Mouse (Mus musculus): Measurements from ENCODE around the gene Cyp26b1. TPM values are rescaled to one million over a fixed set of nuclear protein-coding genes. Genes with fewer than 3 reads are reported as not detected.
A peak's percentile ranks its signal among the peaks of the same experiment; 100 is the strongest.

Gene Cyp26b1
- polyA plus RNA-seq, 1 experiment from 2014 or later = 2.6 TPM

GRCm38 (mm10) chr6:84628831-84629230, 35.1 kb upstream of the Cyp26b1 start:
- no peak for DNase-seq (ENCODE audit: low spot score)
- ATAC-seq = no peak
- H3K9ac ChIP-seq (replicated peaks; ENCODE audit: low read depth) = no peak overlapping the region
- H3K27me3 ChIP-seq (replicated peaks; ENCODE audit: insufficient read depth, low read length) = no peaks in the 10 kb centered on the region
- H3K36me3 ChIP-seq (ENCODE audit: insufficient read depth, low read length) = no peaks in the 10 kb centered on the region
- H3K4me1 ChIP-seq (ENCODE audit: insufficient read depth, low read depth, low read length) = no peaks in the 10 kb centered on the region
- no peaks in the 10 kb centered on the region for H3K9me3 ChIP-seq (ENCODE audit: low read length)
- H3K27ac ChIP-seq (ENCODE audit: low read length) = no peak overlapping the region
- TF ChIP-seq EP300 (IDR thresholded peaks at IDR 0.05) (no peak), CTCF (IDR thresholded peaks at IDR 0.05) (no peak)
- 82% methylated on average over 5 of the region's 5 CpGs for WGBS
- H3K4me3 ChIP-seq (ENCODE audit: low read depth, low read length) = no peak overlapping the region
- H3K4me2 ChIP-seq (replicated peaks; ENCODE audit: low read depth, low read length) = no peak overlapping the region

GRCm38 (mm10) chr6:84626398-84626797, 32.7 kb upstream of the Cyp26b1 start:
- WGBS = 73% methylated on average over 2 of the region's 2 CpGs
- Histone ChIP-seq H3K4me1 (ENCODE audit: insufficient read depth, low read depth, low read length) (no peaks in the 10 kb centered on the region), H3K9me3 (ENCODE audit: low read length) (no peaks in the 10 kb centered on the region), H3K27me3 (replicated peaks; ENCODE audit: insufficient read depth, low read length) (no peaks in the 10 kb centered on the region), H3K4me3 (ENCODE audit: low read depth, low read length) (no peak overlapping the region), H3K9ac (replicated peaks; ENCODE audit: low read depth) (no peak overlapping the region), H3K27ac (ENCODE audit: low read length) (no peak overlapping the region), H3K4me2 (replicated peaks; ENCODE audit: low read depth, low read length) (no peak overlapping the region), H3K36me3 (ENCODE audit: insufficient read depth, low read length) (no peaks in the 10 kb centered on the region)
- ATAC-seq (no peak), DNase-seq (ENCODE audit: low spot score) (no peak)
- peak; percentile 69 for TF ChIP-seq EP300 (IDR thresholded peaks at IDR 0.05)
- no peak for TF ChIP-seq CTCF (IDR thresholded peaks at IDR 0.05)

GRCm38 (mm10) chr6:84619166-84619565, 25.5 kb upstream of the Cyp26b1 start:
- Histone ChIP-seq H3K9me3 (ENCODE audit: low read length) (no peaks in the 10 kb centered on the region), H3K4me1 (ENCODE audit: insufficient read depth, low read depth, low read length) (no peaks in the 10 kb centered on the region), H3K4me2 (replicated peaks; ENCODE audit: low read depth, low read length) (no peak overlapping the region), H3K27ac (ENCODE audit: low read length) (no peak overlapping the region), H3K4me3 (ENCODE audit: low read depth, low read length) (no peak overlapping the region), H3K27me3 (replicated peaks; ENCODE audit: insufficient read depth, low read length) (no peaks in the 10 kb centered on the region), H3K9ac (replicated peaks; ENCODE audit: low read depth) (no peak overlapping the region), H3K36me3 (ENCODE audit: insufficient read depth, low read length) (peaks cover 16% of the 10 kb centered on the region)
- TF ChIP-seq EP300 (IDR thresholded peaks at IDR 0.05) = no peak
- no peak for TF ChIP-seq CTCF (IDR thresholded peaks at IDR 0.05)
- WGBS = 90% methylated on average over 6 of the region's 6 CpGs
- DNase-seq (ENCODE audit: low spot score) (no peak), ATAC-seq (no peak)

- Histone ChIP-seq H3K9ac (replicated peaks; ENCODE audit: low read depth) (no peak overlapping the region), H3K4me2 (replicated peaks; ENCODE audit: low read depth, low read length) (no peak overlapping the region), H3K4me3 (ENCODE audit: low read depth, low read length) (no peak overlapping the region), H3K9me3 (ENCODE audit: low read length) (no peaks in the 10 kb centered on the region), H3K27ac (ENCODE audit: low read length) (no peak overlapping the region), H3K4me1 (ENCODE audit: insufficient read depth, low read depth, low read length) (no peaks in the 10 kb centered on the region), H3K27me3 (replicated peaks; ENCODE audit: insufficient read depth, low read length) (no peaks in the 10 kb centered on the region), H3K36me3 (ENCODE audit: insufficient read depth, low read length) (peaks cover 16% of the 10 kb centered on the region)
- ATAC-seq (no peak), DNase-seq (ENCODE audit: low spot score) (no peak)
- no peak for TF ChIP-seq CTCF (IDR thresholded peaks at IDR 0.05)
- TF ChIP-seq EP300 (IDR thresholded peaks at IDR 0.05) = no peak
- WGBS = 100% methylated on average over 1 of the region's 1 CpGs
These were observed 23.3 kb upstream of the Cyp26b1 start for GRCm38 (mm10) chr6:84617051-84617450.

- 88% methylated on average over 1 of the region's 1 CpGs for WGBS
- DNase-seq (ENCODE audit: low spot score) (no peak), ATAC-seq (no peak)
- H3K9me3 ChIP-seq (ENCODE audit: low read length) = no peaks in the 10 kb centered on the region
- H3K27me3 ChIP-seq (replicated peaks; ENCODE audit: insufficient read depth, low read length) = no peaks in the 10 kb centered on the region
- no peaks in the 10 kb centered on the region for H3K4me1 ChIP-seq (ENCODE audit: insufficient read depth, low read depth, low read length)
- no peak overlapping the region for H3K4me3 ChIP-seq (ENCODE audit: low read depth, low read length)
- no peak overlapping the region for H3K4me2 ChIP-seq (replicated peaks; ENCODE audit: low read depth, low read length)
- peaks cover 16% of the 10 kb centered on the region for H3K36me3 ChIP-seq (ENCODE audit: insufficient read depth, low read length)
- TF ChIP-seq EP300 (IDR thresholded peaks at IDR 0.05) = no peak
- no peak for TF ChIP-seq CTCF (IDR thresholded peaks at IDR 0.05)
- H3K9ac ChIP-seq (replicated peaks; ENCODE audit: low read depth) = no peak overlapping the region
- H3K27ac ChIP-seq (ENCODE audit: low read length) = no peak overlapping the region
These were observed 22.9 kb upstream of the Cyp26b1 start for GRCm38 (mm10) chr6:84616586-84616985.

- TF ChIP-seq EP300 (IDR thresholded peaks at IDR 0.05) (no peak), CTCF (IDR thresholded peaks at IDR 0.05) (no peak)
- H3K27ac ChIP-seq (ENCODE audit: low read length) = no peak overlapping the region
- H3K9me3 ChIP-seq (ENCODE audit: low read length) = no peaks in the 10 kb centered on the region
- H3K27me3 ChIP-seq (replicated peaks; ENCODE audit: insufficient read depth, low read length) = no peaks in the 10 kb centered on the region
- H3K4me1 ChIP-seq (ENCODE audit: insufficient read depth, low read depth, low read length) = no peaks in the 10 kb centered on the region
- no peak overlapping the region for H3K4me3 ChIP-seq (ENCODE audit: low read depth, low read length)
- 0 out of 2 replicates have a peak, but pooled peaks cover 4% of the 10 kb centered on the region for H3K36me3 ChIP-seq (ENCODE audit: insufficient read depth, low read length)
- WGBS = 80% methylated on average over 3 of the region's 3 CpGs
- DNase-seq (ENCODE audit: low spot score) (no peak), ATAC-seq (no peak)
- H3K4me2 ChIP-seq (replicated peaks; ENCODE audit: low read depth, low read length) = no peak overlapping the region
- no peak overlapping the region for H3K9ac ChIP-seq (replicated peaks; ENCODE audit: low read depth)
These were observed 19.9 kb upstream of the Cyp26b1 start for GRCm38 (mm10) chr6:84613561-84613960.
